Mouse (Mus musculus) heart, embryonic 13.5 days (tissue): ENCODE results near the gene Tmtc4. TPM values are rescaled to one million over a fixed set of nuclear protein-coding genes. Genes with fewer than 3 reads are reported as not detected.
A peak's percentile ranks its signal among the peaks of the same experiment; 100 is the strongest.

ENCODE experiments used
- ATAC-seq: fragments of 200-750 bp; cut with Nextera tagmentation; 2 replicates; pipeline ENCODE4 v1.8.0; 2017; ENCODE audit warnings: moderate TSS enrichment; ENCODE audit not compliant: insufficient number of reproducible peaks, low FRiP score, low TSS enrichment; ENCODE audit errors: extremely low read depth
- H3K27ac ChIP-seq: fragments of 300-500 bp; sonication (generic); replicated peaks from 2 replicates; pipeline ENCODE4 v1.5.1; 2015; ENCODE audit warnings: moderate library complexity, mild to moderate bottlenecking, inconsistent platforms
- H3K27me3 ChIP-seq: fragments of 300-500 bp; sonication (generic); replicated peaks from 2 replicates; pipeline ENCODE4 v1.6.1; 2015; ENCODE audit warnings: mild to moderate bottlenecking, inconsistent platforms
- H3K36me3 ChIP-seq: fragments of 300-500 bp; sonication (generic); 2 replicates; pipeline ENCODE4 v1.6.1; 2015; ENCODE audit warnings: mild to moderate bottlenecking, inconsistent platforms
- H3K4me1 ChIP-seq: fragments of 300-500 bp; sonication (generic); 2 replicates; pipeline ENCODE4 v1.6.1; 2015; ENCODE audit warnings: inconsistent platforms
- H3K4me2 ChIP-seq: fragments of 300-500 bp; sonication (generic); 2 replicates; pipeline ENCODE4 v1.6.1; 2015; ENCODE audit warnings: inconsistent platforms, mild to moderate bottlenecking, moderate library complexity
- H3K4me3 ChIP-seq: fragments of 300-500 bp; sonication (generic); 2 replicates; pipeline ENCODE4 v1.5.1; 2015; ENCODE audit warnings: moderate library complexity, mild to moderate bottlenecking, inconsistent platforms
- H3K9ac ChIP-seq: fragments of 300-500 bp; sonication (generic); 2 replicates; pipeline ENCODE4 v1.6.1; 2015; ENCODE audit warnings: inconsistent platforms, mild to moderate bottlenecking, moderate library complexity
- H3K9me3 ChIP-seq: fragments of 300-500 bp; sonication (generic); 2 replicates; pipeline ENCODE4 v1.6.1; 2016; ENCODE audit warnings: inconsistent platforms
- WGBS: fragments of 180-500 bp; shearing (Covaris S2); methylation state at CpG from one replicate; pipeline ENCODE4 v1.1.7; 2015; ENCODE audit warnings: mixed read lengths; 5-methylcytosine and 5-hydroxymethylcytosine counted together
- polyA plus RNA-seq: library from polyadenylated mRNA; unstranded; fragments of >200 nt; fragmentation: Nextera tagmentation; extraction: Ambion mirVana; gene quantifications from 2 replicates; pipeline ENCODE4 v1.2.1, GENCODE M21; 2015

Gene Tmtc4
- polyA plus RNA-seq, 1 experiment from 2014 or later = 16.5 TPM

DNA sequence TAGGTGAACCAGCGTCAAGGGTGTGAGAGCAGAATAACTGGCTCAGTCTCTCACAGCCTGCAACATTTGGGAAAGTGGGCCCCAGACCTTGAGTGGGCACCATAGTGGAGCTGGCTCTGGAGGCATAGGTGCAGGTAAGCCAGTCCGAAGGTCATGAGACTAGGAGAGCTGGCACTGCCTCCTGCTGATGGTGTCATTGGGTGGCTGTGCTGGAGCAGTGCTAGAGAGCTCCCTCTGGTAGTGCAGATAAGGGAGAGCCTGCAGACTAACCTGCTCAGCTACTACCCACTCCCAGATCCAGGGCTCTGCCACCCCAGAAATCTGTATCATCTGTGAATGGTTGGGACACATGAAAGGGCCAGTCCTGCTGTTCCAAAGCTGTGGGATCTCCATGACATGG lies 10.1 kb upstream of the Tmtc4 start:
- Histone ChIP-seq H3K4me3 (no peak overlapping the region), H3K9ac (no peak overlapping the region), H3K27ac (no peak overlapping the region), H3K4me1 (no peaks in the 10 kb centered on the region), H3K27me3 (0 out of 2 replicates have a peak, but pooled peaks cover 4% of the 10 kb centered on the region), H3K4me2 (no peak overlapping the region), H3K9me3 (no peaks in the 10 kb centered on the region), H3K36me3 (no peaks in the 10 kb centered on the region)
- WGBS = 82% methylated on average over 2 of the region's 2 CpGs
- no peak for ATAC-seq

DNA sequence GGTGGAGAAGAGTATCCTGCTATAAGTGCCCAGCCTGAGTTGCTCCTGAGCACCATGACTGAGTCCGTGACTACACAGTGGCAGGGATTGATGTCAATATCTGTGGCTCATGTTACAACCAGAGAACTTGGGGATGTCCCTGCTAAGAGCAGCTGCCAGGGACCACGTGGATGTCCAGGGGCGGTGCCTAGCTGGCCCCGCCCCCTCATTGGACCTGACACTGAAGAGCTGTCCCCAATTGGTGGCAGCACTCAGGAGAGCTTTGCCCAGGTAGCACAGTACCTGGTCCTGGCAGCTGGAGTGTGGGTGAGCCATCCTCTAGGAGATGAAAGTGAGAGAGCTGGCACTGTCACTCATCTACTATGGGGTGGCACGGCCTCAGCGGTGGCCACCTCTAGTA lies 9.1 kb upstream of the Tmtc4 start:
- no peaks in the 10 kb centered on the region for H3K9me3 ChIP-seq
- no peaks in the 10 kb centered on the region for H3K36me3 ChIP-seq
- ATAC-seq = no peak
- WGBS = 52% methylated on average over 6 of the region's 6 CpGs
- no peak overlapping the region for H3K4me2 ChIP-seq
- no peaks in the 10 kb centered on the region for H3K4me1 ChIP-seq
- 0 out of 2 replicates have a peak, but pooled peaks cover 7% of the 10 kb centered on the region for H3K27me3 ChIP-seq
- no peak overlapping the region for H3K9ac ChIP-seq
- H3K4me3 ChIP-seq = no peak overlapping the region
- no peak overlapping the region for H3K27ac ChIP-seq

GRCm38 (mm10) chr14:122990521-122991052 lies 6.8 kb upstream of the Tmtc4 start:
- Histone ChIP-seq H3K27me3 (0 out of 2 replicates have a peak, but pooled peaks cover 9% of the 10 kb centered on the region), H3K27ac (no peak overlapping the region), H3K4me3 (no peak overlapping the region), H3K36me3 (no peaks in the 10 kb centered on the region), H3K9ac (no peak overlapping the region), H3K4me2 (no peak overlapping the region), H3K4me1 (no peaks in the 10 kb centered on the region), H3K9me3 (no peaks in the 10 kb centered on the region)
- no peak for ATAC-seq
- WGBS = 46% methylated on average over 4 of the region's 4 CpGs

DNA sequence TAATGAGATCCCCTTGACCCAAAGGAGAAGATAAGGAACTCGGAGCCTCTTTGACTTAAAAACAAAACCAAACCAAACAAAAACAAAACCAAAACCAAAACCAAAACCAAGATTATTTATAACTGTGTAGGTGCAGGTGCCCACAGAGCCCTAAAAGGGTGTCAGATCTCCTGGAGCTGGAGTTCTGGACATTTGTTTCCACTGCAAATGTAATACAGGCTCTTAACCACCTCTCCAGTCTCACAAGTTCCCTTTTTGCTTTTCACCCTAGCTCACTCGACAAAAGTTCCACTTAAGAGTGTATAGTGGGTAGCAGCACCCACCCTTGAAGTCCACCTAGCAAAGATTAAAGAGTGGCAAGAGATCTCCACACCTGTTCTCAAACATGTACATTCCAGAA lies 2.6 kb upstream of the Tmtc4 start:
- no peak overlapping the region for H3K9ac ChIP-seq
- no peak for ATAC-seq
- no peak overlapping the region for H3K27ac ChIP-seq
- H3K36me3 ChIP-seq = no peaks in the 10 kb centered on the region
- peaks cover 15% of the 10 kb centered on the region for H3K4me1 ChIP-seq
- H3K4me2 ChIP-seq = no peak overlapping the region
- 38% methylated on average over 2 of the region's 2 CpGs for WGBS
- H3K4me3 ChIP-seq = no peak overlapping the region
- H3K27me3 ChIP-seq = peaks cover 9% of the 10 kb centered on the region; the same call in 1 of the 2 replicates
- H3K9me3 ChIP-seq = no peaks in the 10 kb centered on the region

DNA sequence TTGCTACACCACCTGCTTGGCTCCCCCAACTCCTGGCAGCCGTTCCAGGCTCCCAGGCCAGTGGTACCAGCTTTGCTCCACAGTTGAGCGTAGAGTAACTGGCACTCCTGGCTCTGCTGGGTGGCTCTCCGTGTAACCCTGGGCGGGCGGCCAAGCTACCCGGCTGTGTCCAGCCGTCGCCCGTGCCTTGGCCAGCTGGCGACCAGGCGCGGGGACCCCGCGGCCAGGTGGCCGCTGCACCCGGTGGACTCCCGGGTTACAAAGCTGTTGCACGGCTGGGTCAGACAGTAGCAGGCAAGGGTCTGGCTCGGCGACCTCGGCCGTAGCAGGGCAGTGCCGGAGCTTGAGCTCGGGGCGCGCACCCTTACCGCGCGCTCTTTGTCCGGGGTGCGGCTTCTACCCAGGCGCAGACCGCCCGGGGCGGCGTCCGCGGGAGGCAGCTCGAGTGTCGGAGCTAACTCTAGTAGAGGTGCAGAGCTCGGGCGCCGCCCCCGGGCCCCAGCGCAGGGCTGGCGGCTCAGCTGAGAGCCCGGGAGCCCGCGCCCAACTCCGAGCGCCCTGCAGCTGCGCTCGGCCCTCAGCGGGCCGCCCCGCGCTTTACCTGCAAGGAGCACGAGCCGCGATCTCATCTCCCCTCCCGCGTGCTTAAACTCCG lies 1.1 kb downstream of the Tmtc4 start:
- H3K4me3 ChIP-seq = peak overlapping the region; percentile 80
- peaks cover 5% of the 10 kb centered on the region; the same call in 1 of the 2 replicates for H3K27me3 ChIP-seq
- H3K9me3 ChIP-seq = no peaks in the 10 kb centered on the region
- peak; percentile 71 for ATAC-seq
- 0 out of 2 replicates have a peak, but pooled peaks cover 5% of the 10 kb centered on the region for H3K36me3 ChIP-seq
- H3K4me2 ChIP-seq = peak overlapping the region; percentile 97
- H3K9ac ChIP-seq = peak overlapping the region; percentile 88
- peak overlapping the region; percentile 95 for H3K27ac ChIP-seq
- peaks cover 16% of the 10 kb centered on the region for H3K4me1 ChIP-seq
- WGBS = under 1% methylated on average over 53 of the region's 63 CpGs

GRCm38 (mm10) chr14:122981831-122982485 lies 1.9 kb downstream of the Tmtc4 start:
- Histone ChIP-seq H3K9ac (peak overlapping the region; percentile 88), H3K9me3 (no peaks in the 10 kb centered on the region), H3K4me3 (peak overlapping the region; percentile 80), H3K4me1 (peaks cover 23% of the 10 kb centered on the region), H3K27ac (no peak overlapping the region), H3K27me3 (peaks cover 5% of the 10 kb centered on the region; the same call in 1 of the 2 replicates), H3K36me3 (peaks cover 5% of the 10 kb centered on the region; the same call in 1 of the 2 replicates), H3K4me2 (peak overlapping the region; percentile 97)
- no peak for ATAC-seq
- 51% methylated on average over 8 of the region's 8 CpGs for WGBS

GRCm38 (mm10) chr14:122978871-122979270 lies 5.0 kb downstream of the Tmtc4 start:
- ATAC-seq = no peak
- H3K27me3 ChIP-seq = peaks cover 3% of the 10 kb centered on the region; the same call in 1 of the 2 replicates
- no peak overlapping the region for H3K9ac ChIP-seq
- peaks cover 5% of the 10 kb centered on the region; the same call in 1 of the 2 replicates for H3K36me3 ChIP-seq
- peaks cover 20% of the 10 kb centered on the region for H3K4me1 ChIP-seq
- 79% methylated on average over 3 of the region's 3 CpGs for WGBS
- no peaks in the 10 kb centered on the region for H3K9me3 ChIP-seq
- no peak overlapping the region for H3K27ac ChIP-seq
- no peak overlapping the region for H3K4me2 ChIP-seq
- no peak overlapping the region for H3K4me3 ChIP-seq

DNA sequence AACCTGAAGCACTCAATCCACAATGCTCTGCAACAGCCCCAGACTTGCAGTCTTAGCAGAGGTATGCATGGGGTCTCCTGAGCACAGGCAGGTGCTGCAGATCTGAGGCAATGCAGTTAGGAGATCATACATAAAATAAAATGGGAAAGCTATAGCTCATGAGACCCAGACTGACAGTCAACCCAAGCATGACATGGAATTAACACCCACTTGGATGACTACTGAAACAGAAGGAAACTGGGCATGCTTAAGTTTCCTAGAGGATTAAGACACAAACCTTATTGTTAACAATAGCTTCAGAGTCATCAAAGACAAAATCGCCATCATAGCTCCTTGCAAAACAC lies 6.1 kb downstream of the Tmtc4 start:
- Histone ChIP-seq H3K4me1 (peaks cover 17% of the 10 kb centered on the region), H3K4me3 (no peak overlapping the region), H3K27me3 (peaks cover 3% of the 10 kb centered on the region; the same call in 1 of the 2 replicates), H3K4me2 (no peak overlapping the region), H3K36me3 (peaks cover 12% of the 10 kb centered on the region), H3K27ac (no peak overlapping the region), H3K9ac (no peak overlapping the region), H3K9me3 (no peaks in the 10 kb centered on the region)
- no peak for ATAC-seq
- 72% methylated on average over 1 of the region's 1 CpGs for WGBS

DNA sequence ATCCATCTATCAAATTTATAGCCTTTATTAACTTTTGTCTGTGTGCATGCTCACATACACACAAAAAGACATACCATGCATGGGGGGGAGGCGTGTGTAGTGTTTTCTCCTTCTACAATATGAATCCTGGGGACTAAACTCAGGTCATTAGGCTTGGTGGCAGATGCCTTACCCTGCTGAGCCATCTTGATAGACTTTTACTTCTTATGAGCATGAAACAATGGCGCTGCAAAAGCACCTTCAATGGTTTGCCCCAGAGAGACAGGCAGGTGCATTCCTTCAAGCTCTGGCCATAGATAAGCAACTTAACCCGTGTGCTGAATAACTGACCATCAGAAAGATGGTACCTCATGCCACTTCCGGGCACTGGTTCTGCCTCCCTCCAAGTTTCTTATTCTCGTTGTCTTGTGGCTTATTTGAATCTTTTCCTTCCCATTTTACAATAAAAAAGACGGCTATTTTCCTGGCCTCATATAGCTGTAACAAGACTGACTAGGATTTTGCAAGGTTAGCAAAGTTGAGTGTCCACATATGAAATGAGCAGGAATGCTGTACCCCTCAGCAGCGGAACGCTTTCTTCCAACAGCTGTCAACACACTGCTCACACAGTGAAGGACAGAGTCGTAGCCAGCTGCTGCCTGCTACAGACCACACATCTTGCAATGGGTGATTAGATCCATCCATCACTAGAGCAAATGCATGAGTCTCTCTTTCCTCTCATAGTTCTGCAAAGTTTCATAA lies 6.6 kb downstream of the Tmtc4 start:
- peaks cover 14% of the 10 kb centered on the region for H3K4me1 ChIP-seq
- no peak overlapping the region for H3K4me2 ChIP-seq
- no peak overlapping the region for H3K4me3 ChIP-seq
- peaks cover 17% of the 10 kb centered on the region for H3K36me3 ChIP-seq
- peaks cover 3% of the 10 kb centered on the region; the same call in 1 of the 2 replicates for H3K27me3 ChIP-seq
- no peak; the same call in 1 of the 2 replicates for ATAC-seq
- H3K27ac ChIP-seq = no peak overlapping the region
- 55% methylated on average over 9 of the region's 9 CpGs for WGBS
- no peak overlapping the region for H3K9ac ChIP-seq
- H3K9me3 ChIP-seq = no peaks in the 10 kb centered on the region

DNA sequence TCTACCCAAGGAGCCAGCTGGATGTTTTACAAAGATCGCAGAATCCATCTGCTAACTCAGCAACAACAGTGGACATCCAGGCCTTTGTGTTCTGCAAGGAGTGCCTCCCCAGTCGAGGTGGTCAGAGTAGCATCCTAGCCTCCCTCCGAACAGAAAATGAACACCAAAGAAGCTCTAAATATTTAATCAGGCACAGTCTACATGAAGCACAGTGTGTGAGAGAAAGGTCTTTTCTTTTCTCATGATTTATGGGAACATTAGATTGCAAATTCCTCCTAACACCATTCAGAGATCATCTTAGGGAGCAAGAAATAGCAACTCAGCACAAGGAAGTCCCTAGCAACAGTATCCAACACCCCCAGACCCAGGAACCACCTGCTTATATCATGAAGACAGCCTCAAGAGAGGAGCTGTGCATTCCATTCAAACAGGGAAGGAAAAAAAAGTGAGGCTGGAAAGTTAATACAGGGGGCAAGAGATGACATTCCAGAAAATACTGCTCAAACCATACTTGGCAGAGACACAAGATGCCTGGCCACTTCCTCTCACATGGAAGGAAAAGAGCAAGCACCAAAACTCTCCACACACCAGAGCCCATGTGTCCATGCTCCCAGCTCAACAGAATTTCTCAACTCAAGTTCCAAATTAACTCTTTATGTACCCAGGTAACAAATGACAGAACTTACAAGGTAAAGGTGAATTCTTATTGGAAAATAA lies 8.8 kb downstream of the Tmtc4 start:
- H3K27ac ChIP-seq = no peak overlapping the region
- H3K4me1 ChIP-seq = peaks cover 9% of the 10 kb centered on the region
- no peaks in the 10 kb centered on the region for H3K9me3 ChIP-seq
- peaks cover 40% of the 10 kb centered on the region for H3K36me3 ChIP-seq
- no peaks in the 10 kb centered on the region for H3K27me3 ChIP-seq
- H3K9ac ChIP-seq = no peak overlapping the region
- no peak for ATAC-seq
- H3K4me2 ChIP-seq = no peak overlapping the region
- no peak overlapping the region for H3K4me3 ChIP-seq
- 74% methylated on average over 3 of the region's 3 CpGs for WGBS

- WGBS = 86% methylated on average over 2 of the region's 2 CpGs
- peaks cover 56% of the 10 kb centered on the region for H3K36me3 ChIP-seq
- H3K4me3 ChIP-seq = no peak overlapping the region
- H3K27ac ChIP-seq = no peak overlapping the region
- no peaks in the 10 kb centered on the region for H3K27me3 ChIP-seq
- no peaks in the 10 kb centered on the region for H3K9me3 ChIP-seq
- no peak for ATAC-seq
- no peak overlapping the region for H3K9ac ChIP-seq
- peaks cover 9% of the 10 kb centered on the region for H3K4me1 ChIP-seq
- H3K4me2 ChIP-seq = no peak overlapping the region
These were observed 10.7 kb downstream of the Tmtc4 start for GRCm38 (mm10) chr14:122973091-122973490.
